Mouse (Mus musculus) gastrocnemius, adult 2 months (tissue): ENCODE results near the gene Stk32c. TPM values are rescaled to one million over a fixed set of nuclear protein-coding genes. Genes with fewer than 3 reads are reported as not detected.

ENCODE experiments used
- DNase-seq: peaks from one replicate; pipeline ENCODE4 v3.0.0; 2022
- H3K27ac ChIP-seq: fragments of 200-600 bp; 2 replicates; pipeline ENCODE4 v1.8.1; 2022; ENCODE audit warnings: mild to moderate bottlenecking
- H3K4me3 ChIP-seq: fragments of 200-600 bp; 2 replicates; pipeline ENCODE4 v1.8.1; 2022; ENCODE audit warnings: mild to moderate bottlenecking, moderate library complexity
- CTCF ChIP-seq: fragments of 200-600 bp; IDR thresholded peaks from 2 replicates; pipeline ENCODE4 v1.8.1; 2022; ENCODE audit warnings: antibody characterized with exemption, mild to moderate bottlenecking, moderate library complexity
- intact Hi-C: fragments of 180-260 bp; cut with DNase I; formaldehyde crosslinking; loops from one replicate; pipeline ENCODE4 v1.15.1; 2025
- long read RNA-seq, 2 experiments: library from polyadenylated mRNA; stranded (forward); transcript quantifications; one replicate each; pipeline ENCODE4 v2.0.0; 2021
- total RNA-seq, 2 experiments: library from RNA; stranded (reverse); gene quantifications; 2 replicates each; pipeline ENCODE4 v1.2.3; 2021

Gene Stk32c
- total RNA-seq, result under 1 TPM in 1 of 2 experiments, not detected in 1; 0.73 TPM
- long read RNA-seq, experiment 1, result 0 reads
- long read RNA-seq, experiment 2, result 0 reads

DNA sequence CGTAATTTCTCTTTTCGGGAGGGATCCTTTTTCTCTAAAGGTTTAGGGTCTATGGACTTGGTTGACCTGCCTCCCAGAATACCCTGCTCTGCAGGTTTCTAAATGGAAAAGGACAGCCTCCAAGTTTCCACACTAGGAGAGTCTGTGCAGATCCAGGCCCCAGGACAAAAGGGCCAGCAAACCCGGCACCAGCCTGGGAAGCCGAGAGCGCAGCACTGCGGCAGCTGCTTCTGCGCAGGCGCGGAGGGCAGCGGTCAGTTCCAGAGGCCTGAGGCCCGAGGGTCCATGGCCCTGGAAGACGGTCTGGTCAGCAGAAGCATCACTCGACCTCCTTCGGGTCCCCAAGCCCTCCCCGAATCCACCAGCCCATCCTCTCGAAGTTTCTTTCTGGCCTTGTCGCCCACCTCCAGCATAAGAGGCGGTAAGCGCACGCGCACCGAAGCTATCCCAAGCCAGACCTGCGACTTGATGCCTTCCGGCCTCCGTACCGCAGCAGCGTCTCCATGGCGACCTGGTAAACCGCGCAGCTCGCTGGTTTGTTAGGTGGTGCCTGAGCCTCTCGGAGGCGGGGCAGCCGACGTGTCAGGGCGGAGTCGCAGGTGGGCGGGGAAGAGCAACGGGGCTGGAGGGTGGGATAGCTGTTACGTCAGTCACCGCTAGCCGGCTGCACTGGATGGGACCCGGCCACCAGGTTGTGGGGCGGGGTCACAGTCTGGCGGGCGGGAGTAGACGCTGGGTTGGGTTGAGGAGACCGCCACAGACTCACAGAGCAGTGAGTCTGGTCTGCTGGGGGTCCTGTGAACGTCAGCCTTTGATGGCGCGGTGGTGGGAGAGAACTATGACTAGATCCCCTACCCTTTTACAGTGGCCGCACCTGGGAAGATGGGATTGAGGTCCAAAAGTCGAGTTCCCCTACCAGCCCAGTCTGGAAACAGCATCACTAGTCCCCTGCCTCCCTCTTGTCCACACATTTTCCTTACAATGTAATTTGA is at the start of gene Stk32c, which contains the start of gene Lrrc27:
Stk32c (minus strand) TSS at position 554 of the 992 bp plus-strand sequence.
Lrrc27 (plus strand) TSS at position 235 of the 992 bp plus-strand sequence.
- intact Hi-C loops, result loop anchor here (10.0 kb wide), 1 partner anchor 352 kb away; no protein-coding TSS in a partner anchor
- H3K4me3 ChIP-seq, result peak within 1 kb of the TSS; percentile 93
- peak; percentile 98 for DNase-seq
- no peak for TF ChIP-seq CTCF
- peak within 1 kb of the TSS; percentile 93 for H3K27ac ChIP-seq

DNA sequence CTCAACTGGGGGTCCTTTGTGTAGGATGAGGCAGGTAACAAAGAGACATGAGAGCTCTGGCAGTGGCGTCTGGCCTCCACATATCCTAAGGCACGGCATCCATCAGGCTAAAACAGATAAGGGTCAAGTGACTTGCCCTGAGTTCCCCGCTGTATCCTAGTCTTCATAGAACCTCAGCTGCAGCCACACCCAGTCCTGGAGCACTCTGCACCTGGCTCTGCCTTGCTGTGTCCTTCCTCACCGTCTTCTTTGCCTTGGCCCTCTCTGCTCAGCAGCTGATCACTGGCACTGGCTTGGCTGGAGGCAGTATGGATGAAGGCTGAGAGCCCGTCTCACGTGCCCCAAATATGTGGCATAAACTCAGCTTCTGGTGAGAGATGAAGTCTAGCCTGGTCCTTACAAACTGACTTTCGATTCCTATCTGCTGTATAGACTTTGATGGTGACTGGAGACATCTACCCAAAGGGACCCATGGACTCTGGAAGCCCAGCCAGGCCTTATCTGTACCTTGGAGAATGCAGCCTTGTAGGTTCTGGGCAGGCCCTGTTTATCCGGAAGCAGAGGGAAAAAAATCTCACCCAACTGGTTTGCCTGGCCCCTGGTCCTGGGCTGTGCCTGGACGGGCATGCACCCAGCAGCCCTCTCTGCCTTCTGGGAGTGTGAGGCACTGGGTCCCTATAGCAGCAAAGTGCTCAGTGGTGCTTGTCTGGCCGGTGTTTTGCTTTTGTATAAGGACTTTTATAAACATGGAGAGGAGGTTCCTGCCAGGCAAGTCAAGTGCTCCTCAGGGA is 44.8 kb upstream of the Stk32c start:
- DNase-seq, result no peak
- TF ChIP-seq CTCF, result no peak
- intact Hi-C loops, result no loop called here
- H3K4me3 ChIP-seq, result no peak overlapping the region
- no peak overlapping the region for H3K27ac ChIP-seq

DNA sequence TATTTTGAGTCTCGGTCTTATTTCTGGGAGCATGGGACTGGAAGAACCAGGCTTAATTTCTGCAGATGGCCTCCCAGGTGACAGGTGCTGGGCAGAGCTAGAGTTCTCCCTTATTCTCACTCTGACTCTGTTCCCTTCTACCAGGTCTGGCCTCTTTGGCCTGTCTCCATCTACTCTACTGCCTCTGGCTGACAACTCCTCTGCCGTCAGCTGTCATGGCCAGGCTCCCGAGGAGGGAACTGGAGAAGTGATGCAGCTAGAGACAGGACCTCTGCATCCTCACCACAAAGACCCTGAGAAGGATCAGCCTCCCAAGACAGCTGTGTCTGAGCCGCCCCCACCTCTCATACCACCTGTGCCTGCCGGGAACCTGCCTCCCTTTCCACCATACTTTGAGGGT is 41.5 kb upstream of the Stk32c start:
- H3K4me3 ChIP-seq, result no peak overlapping the region
- TF ChIP-seq CTCF, result no peak
- peak; percentile 82 for DNase-seq
- intact Hi-C loops, result no loop called here
- peak overlapping the region; percentile 28; the same call in 1 of the 2 replicates for H3K27ac ChIP-seq

DNA sequence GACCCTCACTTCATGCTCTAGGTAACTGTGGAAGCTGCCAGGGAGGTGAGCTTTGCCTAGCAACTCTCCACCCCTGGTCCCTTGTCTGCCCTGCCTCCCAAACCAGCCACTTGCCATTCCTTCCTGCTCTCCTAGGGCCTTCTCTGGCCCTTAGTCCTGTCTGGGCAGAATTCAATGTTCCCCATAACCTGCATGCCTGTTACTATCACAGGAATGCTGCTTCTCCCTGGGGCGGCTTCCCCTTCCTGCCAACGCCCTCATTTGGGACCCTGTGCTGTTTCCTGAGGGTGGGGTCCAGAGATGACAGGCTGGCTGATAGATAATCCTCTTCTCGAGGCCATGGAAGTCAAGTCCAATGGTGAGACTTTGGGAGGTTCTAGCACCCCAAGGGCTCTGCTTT is 40.4 kb upstream of the Stk32c start:
- Histone ChIP-seq H3K27ac (peak overlapping the region; percentile 75), H3K4me3 (no peak overlapping the region)
- intact Hi-C loops, result no loop called here
- no peak for TF ChIP-seq CTCF
- no peak for DNase-seq

DNA sequence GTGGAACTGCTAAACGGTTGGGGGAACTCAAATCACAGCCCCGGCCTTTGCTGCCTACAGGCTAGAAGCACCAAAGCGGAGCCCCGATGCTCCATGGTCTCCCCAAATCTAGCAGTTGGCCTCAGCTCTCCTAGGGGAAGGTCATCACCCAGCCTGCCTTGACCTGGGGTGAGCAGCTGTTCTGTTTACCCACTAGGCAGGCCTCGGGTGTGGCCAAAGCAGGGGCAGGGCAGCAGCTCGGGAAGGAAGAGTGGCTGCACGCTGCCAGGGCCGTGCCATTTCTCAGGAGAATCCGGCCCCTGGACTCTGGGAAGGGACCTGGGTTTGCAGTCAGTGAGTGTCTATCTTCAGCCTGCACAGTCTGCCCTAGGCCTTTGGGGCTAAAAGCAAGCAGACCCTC is 39.9 kb upstream of the Stk32c start:
- Histone ChIP-seq H3K4me3 (no peak overlapping the region), H3K27ac (peak overlapping the region; percentile 75)
- DNase-seq, result no peak
- intact Hi-C loops, result no loop called here
- TF ChIP-seq CTCF, result no peak

DNA sequence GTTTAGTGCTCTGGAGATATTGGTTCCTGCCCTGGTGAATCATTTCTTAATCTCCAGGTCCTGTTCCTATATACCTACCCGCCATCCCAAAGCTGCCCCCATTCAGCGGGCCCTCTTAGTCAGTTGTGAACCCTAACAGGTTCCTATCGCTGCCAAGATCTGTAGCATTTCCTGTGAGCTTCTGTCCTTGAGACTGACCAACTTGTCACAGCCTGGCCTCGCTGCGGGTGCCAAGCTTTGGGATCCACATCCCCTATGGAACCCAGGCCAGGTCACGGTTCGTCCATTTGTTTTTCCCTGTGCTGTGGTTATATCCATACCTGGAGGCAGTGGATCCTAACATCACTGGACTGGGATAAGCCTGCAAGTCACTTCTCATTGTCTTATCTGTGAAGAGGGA is 39.5 kb upstream of the Stk32c start:
- intact Hi-C loops, result no loop called here
- TF ChIP-seq CTCF, result no peak
- DNase-seq, result no peak
- Histone ChIP-seq H3K4me3 (no peak overlapping the region), H3K27ac (peak overlapping the region; percentile 75)

DNA sequence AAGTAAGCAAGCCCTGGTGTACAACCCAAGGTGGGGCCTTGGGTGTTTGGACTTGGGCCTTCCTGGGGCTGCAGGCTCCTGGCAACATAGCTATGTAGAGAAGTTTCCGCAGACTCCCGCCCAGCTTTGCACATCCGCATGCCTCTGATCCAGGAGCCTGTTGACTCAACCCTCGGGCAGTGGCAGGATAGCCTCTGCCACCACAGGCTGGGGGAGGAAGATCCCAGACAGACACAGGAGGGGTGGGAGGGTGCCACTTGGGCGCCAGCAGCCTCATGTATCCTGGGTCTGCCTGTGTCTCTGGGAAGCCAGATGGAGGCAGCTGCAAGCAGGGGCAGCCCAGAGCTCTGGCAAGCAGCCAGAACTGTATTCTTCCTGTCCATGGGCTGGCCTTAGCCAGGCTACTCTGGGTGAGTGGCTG is 38.8 kb upstream of the Stk32c start:
- TF ChIP-seq CTCF, result no peak

DNA sequence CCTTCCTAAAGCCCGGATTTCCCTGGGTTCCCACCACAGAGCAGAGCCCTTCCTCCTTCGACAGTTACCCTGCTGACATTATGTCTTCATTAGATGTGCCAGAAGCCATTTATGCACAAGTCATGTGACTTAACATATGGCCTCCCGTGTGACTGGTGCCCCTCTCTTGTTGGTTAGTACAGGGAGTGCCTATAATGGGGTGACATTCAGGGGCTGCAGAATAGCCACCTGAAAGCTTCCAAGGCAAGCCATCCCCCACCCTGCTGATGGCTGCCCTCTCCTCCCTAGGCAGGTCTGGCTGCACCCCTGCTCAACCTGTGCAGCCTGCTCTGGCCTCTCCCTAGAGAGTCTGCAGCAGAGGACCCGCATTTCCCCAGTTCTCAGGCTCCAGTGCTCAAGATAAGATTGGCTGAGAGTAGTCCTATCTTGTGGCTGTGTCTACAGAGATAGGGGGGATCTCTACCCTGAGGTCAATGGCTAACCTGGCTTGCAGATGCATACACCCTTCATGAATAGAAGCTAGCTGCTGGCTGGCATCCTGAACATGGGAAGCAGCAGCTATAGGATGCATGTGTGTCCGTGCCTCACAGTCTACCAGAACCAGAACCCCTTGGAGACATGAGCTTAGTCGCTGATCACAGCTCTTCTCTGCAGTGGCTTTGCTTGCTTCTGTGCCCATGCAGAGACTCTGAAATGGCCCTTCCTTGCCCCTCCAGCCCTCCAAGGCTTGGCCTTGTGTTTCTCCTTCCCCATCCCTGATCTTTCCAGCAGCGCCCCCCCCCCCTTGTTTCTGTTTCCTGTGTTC is 36.5 kb upstream of the Stk32c start:
- no peak for DNase-seq
- no peak for TF ChIP-seq CTCF
- peak overlapping the region; percentile 99 for H3K4me3 ChIP-seq
- H3K27ac ChIP-seq, result peak overlapping the region; percentile 98
- intact Hi-C loops, result loop anchor here (5.0 kb wide), 1 partner anchor 138 kb away; the partner anchor contains the start of gene Inpp5a

More for the DNA sequence above, 38.8 kb upstream of the Stk32c start:
- intact Hi-C loops, result no loop called here
- peak overlapping the region; percentile 75 for H3K27ac ChIP-seq
- peak; percentile 67 for DNase-seq
- peak overlapping the region; percentile 20 for H3K4me3 ChIP-seq

DNA sequence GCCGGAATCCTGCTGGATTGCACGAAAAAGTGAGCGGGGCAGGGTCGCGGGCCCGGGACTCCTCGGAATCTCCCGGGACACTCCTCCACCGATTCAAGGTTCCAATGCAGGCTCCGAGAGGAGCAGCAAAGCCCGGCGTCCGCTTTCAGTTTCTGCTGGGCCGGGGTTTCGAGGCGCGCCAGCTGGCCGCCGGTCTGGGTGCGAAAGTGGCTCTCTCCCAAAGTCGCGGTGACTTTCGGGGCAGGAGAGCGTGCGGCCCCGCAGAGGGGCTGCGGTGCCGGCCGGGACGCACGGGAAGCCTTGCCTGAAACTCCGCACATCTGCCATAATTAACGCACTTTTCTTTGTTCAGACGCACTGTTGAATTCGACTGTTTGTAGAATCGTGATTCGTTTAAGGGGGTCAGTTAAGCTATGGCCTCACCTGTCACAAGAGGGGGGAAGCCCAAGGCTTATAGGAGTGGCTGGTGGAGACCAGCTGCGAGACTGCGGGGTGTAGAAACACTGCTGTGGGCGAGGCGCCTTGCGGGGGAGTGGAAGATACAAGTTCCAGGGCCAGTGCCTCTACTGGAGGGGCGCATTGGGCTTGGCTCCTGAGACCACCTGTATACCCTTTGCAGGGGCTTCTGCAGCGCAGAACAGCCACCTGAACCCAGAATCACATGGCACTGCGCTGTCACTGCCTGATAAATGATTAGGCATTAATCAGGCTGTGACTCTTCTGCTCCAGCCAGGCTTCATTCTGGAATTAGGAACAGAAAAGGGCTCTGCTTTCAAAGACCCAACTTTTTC is 35.7 kb upstream of the Stk32c start:
- intact Hi-C loops, result loop anchor here (5.0 kb wide), 1 partner anchor 138 kb away; the partner anchor contains the start of gene Inpp5a
- DNase-seq, result peak; percentile 68
- no peak for TF ChIP-seq CTCF
- peak overlapping the region; percentile 99 for H3K4me3 ChIP-seq
- peak overlapping the region; percentile 98 for H3K27ac ChIP-seq

DNA sequence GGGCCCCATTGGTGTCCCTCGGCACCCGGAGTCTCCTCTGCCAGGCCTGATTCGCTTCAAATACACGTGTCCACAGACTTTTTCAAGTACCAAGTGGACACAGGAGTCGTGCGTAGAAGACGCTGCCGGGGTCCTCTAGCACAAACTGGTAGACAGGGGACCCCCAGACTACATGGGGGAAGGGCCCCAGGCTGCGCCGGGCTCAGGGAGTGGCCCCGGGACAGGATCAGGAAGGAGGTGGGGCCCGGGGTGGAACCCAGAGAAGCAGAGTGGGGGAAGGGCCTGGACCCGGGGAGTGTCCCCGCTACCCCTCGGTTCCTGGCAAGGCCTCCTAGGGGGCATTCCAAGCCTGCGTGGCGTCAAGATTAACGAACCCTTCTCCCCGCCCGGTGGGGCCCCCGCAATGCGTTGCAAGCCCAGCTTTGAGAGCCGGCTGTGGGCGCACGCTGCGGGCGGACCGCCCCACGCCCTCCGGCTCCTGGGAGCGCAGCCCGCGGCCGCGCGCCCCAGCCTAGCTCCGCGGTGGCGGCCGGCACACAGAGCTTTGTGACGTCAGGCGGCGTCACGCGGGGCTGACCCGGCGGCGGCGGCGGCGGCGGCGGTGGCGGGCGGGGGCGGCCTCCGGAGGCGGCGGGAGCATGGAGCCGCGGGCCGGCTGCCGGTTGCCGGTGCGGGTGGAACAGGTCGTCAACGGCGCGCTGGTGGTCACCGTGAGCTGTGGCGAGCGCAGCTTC is 34.9 kb upstream of the Stk32c start, which contains the start of gene Pwwp2b:
Pwwp2b (plus strand) TSS at position 602 of the 734 bp plus-strand sequence.
- no peak for TF ChIP-seq CTCF
- intact Hi-C loops, result loop anchor here (5.0 kb wide), 1 partner anchor 139 kb away; the partner anchor contains the start of gene Inpp5a
- peak within 1 kb of the TSS; percentile 99 for H3K4me3 ChIP-seq
- DNase-seq, result peak; percentile 93
- peak within 1 kb of the TSS; percentile 98 for H3K27ac ChIP-seq
